Mouse (Mus musculus): ENCODE measurements around the gene Pcsk1.

Pcsk1 gene

DNA sequence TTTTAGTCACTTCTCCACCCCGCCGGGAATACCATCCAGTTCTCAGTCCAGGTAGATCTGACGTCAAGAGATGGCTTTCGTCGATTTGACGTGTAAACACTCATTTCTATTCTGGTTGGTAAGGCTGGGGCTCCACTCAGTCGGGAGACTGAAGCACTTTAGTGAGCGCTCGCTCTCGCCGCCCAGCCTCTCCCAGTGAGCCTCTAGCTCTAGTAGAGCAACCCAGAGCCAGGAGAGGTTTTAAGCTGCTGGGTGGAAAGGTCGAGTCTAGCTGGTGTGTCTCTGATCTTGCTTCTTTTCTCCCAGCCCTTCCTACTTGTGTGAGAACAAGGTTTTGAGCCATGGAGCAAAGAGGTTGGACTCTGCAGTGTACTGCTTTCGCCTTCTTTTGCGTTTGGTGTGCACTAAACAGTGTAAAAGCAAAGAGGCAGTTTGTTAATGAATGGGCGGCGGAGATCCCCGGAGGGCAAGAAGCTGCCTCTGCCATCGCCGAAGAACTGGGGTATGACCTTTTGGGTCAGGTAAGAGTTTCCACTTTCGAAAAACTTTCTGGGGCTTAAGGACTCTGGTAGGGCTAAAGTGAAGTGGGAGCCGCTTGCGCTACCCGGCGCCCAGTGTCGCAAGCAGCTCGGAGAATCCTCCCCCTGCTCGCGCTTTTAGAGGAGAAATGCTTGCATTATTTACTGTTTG, at the start of gene Pcsk1:
TSS of gene Pcsk1 (plus strand) at position 106 of the 690 bp plus-strand sequence.
- CTCF ChIA-PET = no interaction called here

DNA sequence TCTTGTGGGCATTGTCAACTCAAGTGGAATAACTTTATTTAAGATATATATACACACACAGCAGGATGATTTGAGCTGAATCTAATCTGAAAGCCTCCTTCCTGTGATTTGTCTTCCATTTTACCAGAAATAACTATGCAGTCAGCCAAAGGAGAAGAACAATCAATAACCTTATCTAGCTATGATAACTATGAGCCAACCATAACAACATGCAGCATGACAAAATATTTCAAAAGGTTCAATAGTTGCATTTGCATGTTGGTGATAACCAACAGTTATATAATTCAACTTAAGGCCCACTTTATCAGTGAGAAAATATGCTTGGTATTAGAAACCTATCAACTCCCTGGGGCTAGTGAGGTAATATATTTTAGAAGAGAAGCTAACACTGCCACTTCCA, 30.8 kb upstream of the Pcsk1 start:
- CTCF ChIA-PET = no interaction called here

DNA sequence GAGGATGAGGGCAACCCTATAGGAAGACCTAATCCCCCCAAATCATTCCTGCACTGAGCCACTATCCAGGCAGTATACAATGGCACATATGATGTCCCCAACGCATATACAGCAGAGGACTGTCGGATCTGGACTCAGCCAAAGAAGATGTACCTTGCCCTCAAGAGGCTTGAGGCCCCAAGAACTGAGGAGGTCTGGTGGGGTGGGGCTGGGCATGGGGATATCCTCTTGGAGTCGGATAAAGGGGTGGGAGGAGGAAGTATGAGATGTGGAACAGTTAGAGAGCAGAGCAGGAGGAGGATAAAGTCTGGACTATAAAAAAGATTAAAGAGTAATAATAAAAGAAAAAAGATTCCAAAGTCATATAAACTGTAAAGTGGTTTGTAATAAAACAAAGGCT, 25.7 kb upstream of the Pcsk1 start:
- CTCF ChIA-PET = no interaction called here

DNA sequence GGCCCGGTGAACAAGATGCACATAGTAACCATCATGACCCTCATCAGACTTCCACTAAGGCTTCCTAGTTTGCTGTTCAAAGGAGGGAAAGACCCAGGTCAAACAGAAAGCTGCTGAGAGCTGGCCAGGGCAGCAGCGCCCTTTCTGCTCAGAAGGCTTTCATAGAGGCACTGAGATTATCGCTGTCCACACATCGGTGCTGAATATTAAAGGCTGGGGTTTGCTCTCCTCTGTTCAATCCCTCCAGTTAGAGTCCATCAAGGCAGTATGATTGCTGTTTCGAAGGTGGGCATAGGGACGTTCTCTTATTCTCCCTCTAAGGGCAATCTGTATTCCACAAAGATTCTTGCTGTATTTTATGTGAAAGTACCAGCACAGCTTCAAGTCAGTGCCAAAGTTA, 1.0 kb upstream of the Pcsk1 start:
- CTCF ChIA-PET = no interaction called here

DNA sequence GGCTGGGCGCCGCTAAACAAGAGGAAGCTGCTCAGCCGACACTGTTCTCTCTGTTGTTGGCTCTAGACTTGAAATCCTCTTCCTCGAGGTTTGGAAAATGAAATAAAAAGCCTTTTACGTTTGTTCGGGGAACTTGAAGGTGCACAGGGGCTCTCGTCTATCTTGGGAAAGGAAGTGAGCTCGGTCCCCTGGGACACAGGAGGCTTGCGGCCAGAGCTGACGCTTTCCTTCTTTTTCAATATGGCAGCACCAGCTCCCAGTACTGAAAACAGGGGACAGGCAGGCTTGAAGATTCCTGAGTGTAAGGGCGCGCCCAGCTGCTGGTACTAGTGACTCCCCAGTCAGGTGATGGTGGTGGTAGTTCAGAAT, 769 bp downstream of the Pcsk1 start:
- CTCF ChIA-PET = no interaction called here

DNA sequence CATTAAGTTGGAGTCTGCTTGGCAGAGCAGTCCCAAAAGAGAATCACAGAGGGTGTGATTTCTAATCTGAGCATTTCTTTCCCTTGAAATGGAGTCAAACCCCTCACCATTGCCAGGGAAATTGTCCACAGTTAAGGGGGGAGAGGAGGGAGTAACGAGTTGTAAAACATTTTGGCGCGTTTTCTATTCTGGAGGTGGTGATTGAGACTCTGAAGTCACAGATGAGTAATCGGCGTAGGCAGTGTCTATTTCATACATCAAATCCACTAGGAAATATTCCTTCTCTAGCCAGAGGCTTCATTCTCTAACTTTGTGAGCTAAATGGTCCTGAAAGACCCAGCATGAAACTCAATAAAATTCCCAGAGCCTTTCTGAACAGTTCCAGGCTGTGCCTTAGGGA, 1.4 kb downstream of the Pcsk1 start:
- CTCF ChIA-PET = no interaction called here

DNA sequence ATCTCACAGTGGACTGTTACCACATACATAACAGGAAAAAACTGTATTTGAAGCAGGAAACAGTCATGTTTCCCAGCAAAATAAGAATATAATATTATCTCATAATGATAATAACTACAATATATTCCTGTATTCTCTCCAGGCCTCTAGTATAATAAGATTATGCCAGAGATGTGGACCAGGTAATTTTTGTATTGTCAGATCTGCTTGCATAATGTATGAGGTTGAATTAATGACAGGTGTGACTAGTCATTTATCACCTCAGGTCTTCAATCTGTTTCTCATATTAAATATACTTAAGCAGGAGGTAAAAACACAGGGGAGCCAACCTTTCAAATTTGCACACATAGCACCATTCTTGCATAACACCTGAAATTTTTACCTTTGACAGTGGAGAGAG, 5.9 kb downstream of the Pcsk1 start:
- CTCF ChIA-PET = no interaction called here

DNA sequence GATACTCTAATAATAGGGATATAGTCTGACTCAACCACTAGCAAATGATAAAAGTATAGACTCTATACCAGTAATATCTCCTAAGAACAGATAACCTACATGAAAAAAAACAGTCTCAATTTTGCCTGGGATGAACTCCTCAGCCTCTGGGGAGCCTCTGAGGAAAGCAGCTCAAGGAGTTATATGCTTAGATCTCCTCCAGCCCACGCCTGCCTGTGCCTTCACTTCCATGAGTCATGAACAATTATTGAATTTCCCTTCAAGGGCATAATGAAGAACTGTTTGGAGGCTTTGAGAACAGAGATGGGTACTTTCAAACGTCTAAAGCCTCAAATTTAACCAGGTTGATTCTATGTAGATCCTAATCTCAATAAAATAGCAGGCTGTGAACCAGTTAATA, 23.5 kb downstream of the Pcsk1 start:
- CTCF ChIA-PET = no interaction called here

DNA sequence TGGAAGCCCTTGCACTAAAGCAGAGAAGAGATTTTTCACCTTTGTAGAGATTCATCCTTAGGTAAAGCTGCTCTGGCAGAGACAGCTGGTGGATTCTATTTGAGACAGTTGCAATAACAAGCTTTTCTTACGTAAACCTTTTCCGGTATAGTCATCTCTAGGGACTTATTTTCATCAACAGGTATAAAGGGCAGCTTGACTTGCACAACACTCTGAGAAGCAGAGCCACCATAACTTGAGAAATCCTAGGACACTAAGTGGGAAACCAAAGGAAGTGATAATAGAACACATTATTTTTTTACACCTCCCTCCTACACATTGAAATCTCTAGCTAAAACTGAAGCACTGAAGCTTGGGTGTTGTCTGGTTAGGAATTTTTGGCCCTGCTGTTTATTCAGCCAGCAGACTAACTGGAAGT, 24.4 kb downstream of the Pcsk1 start:
- CTCF ChIA-PET = no interaction called here

DNA sequence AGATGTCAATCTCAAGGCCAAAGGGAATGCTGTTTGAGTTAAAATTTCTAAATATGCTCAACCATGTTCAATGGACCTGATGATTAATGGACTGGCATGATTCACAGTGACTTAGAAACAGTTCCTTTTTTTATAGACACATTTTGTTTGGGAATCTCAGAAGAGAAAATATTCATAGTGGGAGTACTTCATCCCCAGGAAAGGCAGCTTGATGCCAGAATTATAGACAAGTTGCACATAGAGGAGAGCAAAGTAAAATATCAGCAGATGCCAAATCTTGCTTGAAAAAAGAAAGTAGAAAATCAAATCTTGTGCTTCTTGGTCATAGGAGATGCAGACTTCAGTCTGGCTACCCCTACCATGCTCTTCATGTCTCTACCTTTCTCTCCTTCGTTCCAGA, 25.2 kb downstream of the Pcsk1 start:
- CTCF ChIA-PET = no interaction called here

DNA sequence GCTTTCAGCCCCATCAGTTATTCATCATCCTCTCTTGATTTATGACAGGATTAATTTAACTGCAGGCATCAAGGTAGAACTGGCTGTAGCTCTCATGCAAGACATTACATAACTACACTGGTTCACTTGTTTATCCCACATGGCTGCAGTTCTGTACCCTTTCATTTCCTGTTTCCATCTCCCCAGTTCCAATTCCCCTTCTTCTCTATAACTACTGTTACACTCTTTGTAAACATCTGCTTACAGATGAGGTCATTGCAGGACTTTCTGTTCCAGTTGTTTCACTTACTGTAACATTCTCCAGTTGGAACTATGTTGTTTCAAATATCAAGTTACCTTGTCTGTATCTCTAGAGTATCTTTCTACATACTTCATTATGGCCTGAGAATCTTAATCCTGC, 46.2 kb downstream of the Pcsk1 start:
- CTCF ChIA-PET = no interaction called here

DNA sequence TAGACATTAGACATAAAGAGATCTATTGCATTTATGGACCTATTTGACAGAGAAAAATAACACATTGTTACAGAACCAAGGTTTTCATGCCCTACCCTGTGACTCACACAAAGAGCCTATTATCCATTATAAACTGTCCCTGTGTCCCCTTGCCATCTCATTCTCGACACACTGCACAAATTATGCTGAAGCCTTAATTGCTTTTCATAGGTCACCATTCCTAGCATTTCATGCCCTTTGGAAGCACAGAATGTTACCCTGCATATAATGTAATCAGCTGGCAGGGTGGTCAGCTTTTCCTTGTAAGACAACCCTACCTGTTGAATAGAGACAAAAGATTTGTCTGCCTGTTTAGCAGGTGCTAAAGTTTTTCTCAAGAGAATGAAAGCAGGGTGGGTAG, 71.0 kb downstream of the Pcsk1 start:
- CTCF ChIA-PET = no interaction called here

DNA sequence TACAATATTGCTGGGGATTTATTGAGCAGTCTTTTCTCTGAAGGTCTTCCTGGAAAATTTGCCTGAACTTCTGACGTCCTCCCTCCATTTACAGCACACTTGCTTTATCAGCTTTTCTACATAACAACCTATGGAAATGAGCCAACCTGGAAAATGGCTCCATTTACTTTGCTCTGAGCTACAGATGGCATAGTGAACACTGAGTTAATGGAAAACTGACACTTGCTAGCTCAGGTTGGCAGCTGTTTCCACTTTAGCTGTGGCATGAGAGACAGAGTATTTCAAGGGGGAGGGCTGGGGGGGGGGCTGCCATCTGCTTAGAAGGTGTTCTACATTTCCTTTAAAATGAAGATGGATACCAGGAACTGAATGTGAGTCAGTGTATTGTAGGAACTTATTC, 73.8 kb downstream of the Pcsk1 start:
- CTCF ChIA-PET = no interaction called here

Measured in spleen, embryonic (tissue).